ENCODE assay signal across 9 mouse cellular contexts in genomic region chr11:54930318-54930979, GRCm38 (mm10). TPM values are rescaled to one million over a fixed set of nuclear protein-coding genes. Genes with fewer than 3 reads are reported as not detected.
A peak's percentile ranks its signal among the peaks of the same experiment; 100 is the strongest.
DNase-seq lines count a peak whose midpoint lies in the region; ATAC-seq and TF ChIP-seq lines count a peak whose summit lies in the region.
"Had no signal": no experiment of that assay in that cellular context is flagged by ENCODE, and none has a peak within 500 bp of the region (broad histone marks: within the 10 kb centered on the region; RNA-seq: fewer than 3 reads in every experiment).

No protein-coding gene starts in this region.

- H3K27ac ChIP-seq in heart, adult 2 months, result no peak overlapping the region; the same call in 1 of the 2 replicates
- H3K27ac ChIP-seq in heart, embryonic 12.5 days (ENCODE audit: poor library complexity, severe bottlenecking), result no peak overlapping the region
- no peak overlapping the region for H3K27ac ChIP-seq in bone marrow macrophage, adult 2 months (ENCODE audit: insufficient read depth, low read depth, low read length)
- H3K27ac ChIP-seq in midbrain, embryonic 16.5 days (ENCODE audit: low read length), result no peak overlapping the region
- H3K27ac ChIP-seq: liver, embryonic 13.5 days had no signal

- TF ChIP-seq EP300 in heart, adult 2 months (IDR thresholded peaks at IDR 0.05; ENCODE audit: insufficient read depth, low read depth, low read length), result 0 out of 2 replicates have a peak, but pooled peaks have one; percentile 34

- intact Hi-C loops in heart, adult 2 months (cut with DNase I), result loop anchor here (2.0 to 5.0 kb wide), 2 partner anchors 108 to 157 kb away; no protein-coding TSS in a partner anchor

- no peaks in the 10 kb centered on the region for H3K79me2 ChIP-seq in heart, adult 2 months (replicated peaks; ENCODE audit: control insufficient read depth, insufficient read depth, low read length)

- H3K9me3 ChIP-seq in heart, embryonic 12.5 days (replicated peaks), result no peaks in the 10 kb centered on the region
- H3K9me3 ChIP-seq in midbrain, embryonic 16.5 days (replicated peaks; ENCODE audit: control insufficient read depth, low read length, poor library complexity, severe bottlenecking), result no peaks in the 10 kb centered on the region
- H3K9me3 ChIP-seq: liver, embryonic 13.5 days had no signal

- no peaks in the 10 kb centered on the region for H3K27me3 ChIP-seq in heart, adult 2 months (ENCODE audit: control insufficient read depth, insufficient read depth, low read length)
- no peaks in the 10 kb centered on the region for H3K27me3 ChIP-seq in heart, embryonic 12.5 days (replicated peaks)
- no peaks in the 10 kb centered on the region for H3K27me3 ChIP-seq in midbrain, embryonic 16.5 days (ENCODE audit: control insufficient read depth, insufficient read depth, low read depth, low read length)
- H3K27me3 ChIP-seq: liver, embryonic 13.5 days had no signal

- H3K9ac ChIP-seq in heart, adult 2 months (ENCODE audit: low read depth, low read length), result no peak overlapping the region
- H3K9ac ChIP-seq in heart, embryonic 12.5 days, result no peak overlapping the region
- 0 out of 2 replicates have a peak overlapping the region, but pooled peaks have one; percentile 14 for H3K9ac ChIP-seq in midbrain, embryonic 16.5 days (ENCODE audit: low read depth, low read length)
- H3K9ac ChIP-seq: liver, embryonic 13.5 days had no signal

- peak; percentile 85 for TF ChIP-seq CTCF in heart, adult 2 months (IDR thresholded peaks at IDR 0.05)
- TF ChIP-seq CTCF in bone marrow macrophage, adult 2 months (IDR thresholded peaks at IDR 0.05; ENCODE audit: low read depth, low read length), result peak; percentile 71

- H3K4me1 ChIP-seq in heart, adult 2 months (ENCODE audit: control insufficient read depth, insufficient read depth, low read length), result no peaks in the 10 kb centered on the region
- peaks cover 24% of the 10 kb centered on the region for H3K4me1 ChIP-seq in heart, embryonic 12.5 days (replicated peaks)
- H3K4me1 ChIP-seq in bone marrow macrophage, adult 2 months (ENCODE audit: control insufficient read depth, insufficient read depth, low read length), result peaks cover 19% of the 10 kb centered on the region
- H3K4me1 ChIP-seq in midbrain, embryonic 16.5 days (ENCODE audit: control insufficient read depth, insufficient read depth, low read length), result no peaks in the 10 kb centered on the region
- H3K4me1 ChIP-seq: liver, embryonic 13.5 days had no signal

- no peak overlapping the region for H3K4me2 ChIP-seq in heart, embryonic 12.5 days
- no peak overlapping the region for H3K4me2 ChIP-seq in midbrain, embryonic 16.5 days (ENCODE audit: low read length)
- H3K4me2 ChIP-seq: liver, embryonic 13.5 days had no signal

- 56% methylated on average over 7 of the region's 7 CpGs for WGBS in heart, adult 2 months
- WGBS in heart, embryonic 12.5 days, result 57% methylated on average over 7 of the region's 7 CpGs
- 65% methylated on average over 7 of the region's 7 CpGs for WGBS in midbrain, embryonic 16.5 days

- H3K36me3 ChIP-seq in heart, adult 2 months (ENCODE audit: control insufficient read depth, insufficient read depth, low read length), result no peaks in the 10 kb centered on the region
- H3K36me3 ChIP-seq in heart, embryonic 12.5 days, result peaks cover 74% of the 10 kb centered on the region
- peaks cover 25% of the 10 kb centered on the region for H3K36me3 ChIP-seq in midbrain, embryonic 16.5 days (ENCODE audit: control insufficient read depth, insufficient read depth, low read length)

- DNase-seq in heart, adult 2 months, result peak in 1 of 2 experiments; percentile 64
- peak; percentile 34 for DNase-seq in CD4-positive helper T cell, adult 2 months (ENCODE audit: low read depth, low spot score)
- DNase-seq in frontal cortex, postnatal 10 days (ENCODE audit: low spot score in 2 of 2), result peak; percentile 25 to 40
- peak; percentile 62 to 75 for DNase-seq in layer of hippocampus, postnatal 10 days (ENCODE audit: low spot score in 2 of 2)
- DNase-seq: liver, embryonic 13.5 days had no signal

- H3K4me3 ChIP-seq in heart, adult 2 months, result no peak overlapping the region
- H3K4me3 ChIP-seq in heart, embryonic 12.5 days, result no peak overlapping the region
- no peak overlapping the region for H3K4me3 ChIP-seq in bone marrow macrophage, adult 2 months (ENCODE audit: insufficient read depth, low read length)
- no peak overlapping the region for H3K4me3 ChIP-seq in midbrain, embryonic 16.5 days (ENCODE audit: low read depth, low read length)
- H3K4me3 ChIP-seq: liver, embryonic 13.5 days had no signal

- no peak for TF ChIP-seq POLR2A in heart, adult 2 months (IDR thresholded peaks at IDR 0.05; ENCODE audit: insufficient read depth, low read depth, low read length)
- no peak for TF ChIP-seq POLR2A in bone marrow macrophage, adult 2 months (IDR thresholded peaks at IDR 0.05; ENCODE audit: borderline replicate concordance, low read depth, low read length)

- ATAC-seq in heart, embryonic 12.5 days (ENCODE audit: insufficient number of reproducible peaks, low FRiP score), result no peak
- ATAC-seq in midbrain, embryonic 16.5 days, result no peak
- no peak for ATAC-seq in activated CD4-positive, CD25-positive, alpha-beta regulatory T cell, adult 4 months

RNA-seq across cellular contexts. Expression of gene Gpx3, which starts 28.2 kb away (rescaled TPM):
- 100 to 1,000 TPM; 219 to 246 TPM for total RNA-seq in heart, adult 2 months (2021)
- polyA plus RNA-seq in heart, adult 2 months (2012; rRNA removed), result 362 and 401 TPM in 2 replicates
- polyA plus RNA-seq in heart, embryonic 12.5 days (2016; fragmentation: Nextera tagmentation; extraction: Ambion mirVana), result 1,404 and 1,433 TPM in 2 replicates
- polyA plus RNA-seq in bone marrow macrophage, adult 2 months (2012; ENCODE audit: insufficient read depth, insufficient read length, missing spikeins), result 10.8 and 13.8 TPM in 2 replicates
- total RNA-seq in layer of hippocampus, postnatal 10 days (2021), result 1 to 10 TPM; 7.0 to 7.1 TPM
- polyA plus RNA-seq in midbrain, embryonic 16.5 days (2015; fragmentation: Nextera tagmentation; extraction: Ambion mirVana), result 29.4 and 40.5 TPM in 2 replicates
- 1 to 10 TPM in 1 of 2 experiments, under 1 TPM in 1; 0.90 to 1.1 TPM for polyA plus RNA-seq in activated CD4-positive, CD25-positive, alpha-beta regulatory T cell, adult 4 months (2017; shearing (Covaris generic))

RNA-seq across cellular contexts. Expression of gene Tnip1, which starts 32.3 kb away (rescaled TPM):
- 10 to 100 TPM; 25.9 to 34.4 TPM for total RNA-seq in heart, adult 2 months (2021)
- 26.6 and 31.9 TPM in 2 replicates for polyA plus RNA-seq in heart, adult 2 months (2012; rRNA removed)
- 23.1 and 23.6 TPM in 2 replicates for polyA plus RNA-seq in heart, embryonic 12.5 days (2016; fragmentation: Nextera tagmentation; extraction: Ambion mirVana)
- polyA plus RNA-seq in bone marrow macrophage, adult 2 months (2012; ENCODE audit: insufficient read depth, insufficient read length, missing spikeins), result 70.3 and 72.2 TPM in 2 replicates
- total RNA-seq in layer of hippocampus, postnatal 10 days (2021), result 10 to 100 TPM; 29.0 to 32.2 TPM
- polyA plus RNA-seq in midbrain, embryonic 16.5 days (2015; fragmentation: Nextera tagmentation; extraction: Ambion mirVana), result 16.4 and 17.4 TPM in 2 replicates
- polyA plus RNA-seq in activated CD4-positive, CD25-positive, alpha-beta regulatory T cell, adult 4 months (2017; shearing (Covaris generic)), result 10 to 100 TPM; 81.5 to 98.2 TPM
